15 mouse cellular contexts compared by ENCODE assay signal in genomic region chr9:61319721-61320120, GRCm38 (mm10). TPM values are rescaled to one million over a fixed set of nuclear protein-coding genes. Genes with fewer than 3 reads are reported as not detected.
DNase-seq lines count a peak whose midpoint lies in the region; ATAC-seq and TF ChIP-seq lines count a peak whose summit lies in the region.
"Had no signal": no experiment of that assay in that cellular context is flagged by ENCODE, and none has a peak within 500 bp of the region (broad histone marks: within the 10 kb centered on the region; RNA-seq: fewer than 3 reads in every experiment).

No protein-coding gene starts in this region.

- peaks cover 23% of the 10 kb centered on the region for H3K4me1 ChIP-seq in hindbrain, postnatal 0 days (ENCODE audit: insufficient read depth, low read length)
- peaks cover 42% of the 10 kb centered on the region for H3K4me1 ChIP-seq in hindbrain, embryonic 12.5 days
- H3K4me1 ChIP-seq in neural tube, embryonic 13.5 days (replicated peaks), result peaks cover 70% of the 10 kb centered on the region
- peaks cover 56% of the 10 kb centered on the region for H3K4me1 ChIP-seq in midbrain, embryonic 13.5 days (replicated peaks)

- H3K27ac ChIP-seq in hindbrain, postnatal 0 days, result no peak overlapping the region
- no peak overlapping the region for H3K27ac ChIP-seq in hindbrain, embryonic 12.5 days
- H3K27ac ChIP-seq in neural tube, embryonic 13.5 days (replicated peaks), result peak overlapping the region; percentile 64
- H3K27ac ChIP-seq in midbrain, embryonic 13.5 days, result no peak overlapping the region
- H3K27ac ChIP-seq: limb, embryonic 10.5 days; midbrain, embryonic 10.5 days; stomach, postnatal 0 days had no signal

- no peaks in the 10 kb centered on the region for H3K9me3 ChIP-seq in hindbrain, postnatal 0 days (ENCODE audit: low read length)
- no peaks in the 10 kb centered on the region for H3K9me3 ChIP-seq in hindbrain, embryonic 12.5 days (replicated peaks)
- H3K9me3 ChIP-seq in neural tube, embryonic 13.5 days, result no peaks in the 10 kb centered on the region
- H3K9me3 ChIP-seq in midbrain, embryonic 13.5 days, result no peaks in the 10 kb centered on the region
- H3K9me3 ChIP-seq: limb, embryonic 10.5 days; midbrain, embryonic 10.5 days had no signal

- no peaks in the 10 kb centered on the region for H3K27me3 ChIP-seq in hindbrain, postnatal 0 days (ENCODE audit: insufficient read depth, low read length)
- peaks cover 22% of the 10 kb centered on the region for H3K27me3 ChIP-seq in hindbrain, embryonic 12.5 days
- H3K27me3 ChIP-seq in neural tube, embryonic 13.5 days, result peaks cover 8% of the 10 kb centered on the region; the same call in 1 of the 2 replicates
- H3K27me3 ChIP-seq in midbrain, embryonic 13.5 days, result peaks cover 10% of the 10 kb centered on the region

- no peak overlapping the region for H3K9ac ChIP-seq in hindbrain, postnatal 0 days (replicated peaks; ENCODE audit: low read length)
- H3K9ac ChIP-seq in hindbrain, embryonic 12.5 days, result no peak overlapping the region
- H3K9ac ChIP-seq in neural tube, embryonic 13.5 days, result no peak overlapping the region
- H3K9ac ChIP-seq in midbrain, embryonic 13.5 days (replicated peaks), result no peak overlapping the region

- peak; percentile 87 for DNase-seq in adrenal gland, adult 2 months
- DNase-seq in adrenal gland, adult 18-20 months (ENCODE audit: low spot score in 2 of 2), result no peak
- DNase-seq in hindbrain, postnatal 0 days (ENCODE audit: low spot score), result peak; percentile 51
- DNase-seq in neural tube, embryonic 10.5 days (ENCODE audit: extremely low spot score, low spot score), result no peak
- DNase-seq in urinary bladder, postnatal 4 days (ENCODE audit: low spot score in 2 of 2), result no peak
- DNase-seq: lung, adult 18-20 months; right cerebral cortex, postnatal 25 days had no signal

- H3K4me2 ChIP-seq in hindbrain, postnatal 0 days (ENCODE audit: low read depth, low read length), result no peak overlapping the region
- H3K4me2 ChIP-seq in hindbrain, embryonic 12.5 days (replicated peaks), result no peak overlapping the region
- H3K4me2 ChIP-seq in neural tube, embryonic 13.5 days, result no peak overlapping the region
- no peak overlapping the region for H3K4me2 ChIP-seq in midbrain, embryonic 13.5 days (replicated peaks)

- H3K4me3 ChIP-seq in hindbrain, postnatal 0 days (ENCODE audit: low read length), result no peak overlapping the region
- no peak overlapping the region for H3K4me3 ChIP-seq in hindbrain, embryonic 12.5 days
- H3K4me3 ChIP-seq in neural tube, embryonic 13.5 days, result no peak overlapping the region
- H3K4me3 ChIP-seq in midbrain, embryonic 13.5 days (replicated peaks), result no peak overlapping the region
- H3K4me3 ChIP-seq: erythroblast, embryonic 14.5 days; limb, embryonic 10.5 days; midbrain, embryonic 10.5 days had no signal

- no peaks in the 10 kb centered on the region for H3K36me3 ChIP-seq in hindbrain, postnatal 0 days (ENCODE audit: insufficient read depth, low read length)
- no peaks in the 10 kb centered on the region for H3K36me3 ChIP-seq in hindbrain, embryonic 12.5 days
- H3K36me3 ChIP-seq in neural tube, embryonic 13.5 days, result no peaks in the 10 kb centered on the region
- H3K36me3 ChIP-seq in midbrain, embryonic 13.5 days, result no peaks in the 10 kb centered on the region
- H3K36me3 ChIP-seq: limb, embryonic 10.5 days; midbrain, embryonic 10.5 days had no signal

- ATAC-seq in hindbrain, postnatal 0 days, result no peak
- ATAC-seq in hindbrain, embryonic 12.5 days (ENCODE audit: low FRiP score), result no peak
- ATAC-seq in neural tube, embryonic 13.5 days (ENCODE audit: low read depth), result no peak
- no peak for ATAC-seq in midbrain, embryonic 13.5 days
- ATAC-seq: inflammation-experienced regulatory T-cells, adult 6 months had no signal

- TF ChIP-seq CTCF in hindbrain, postnatal 0 days (IDR thresholded peaks at IDR 0.05; ENCODE audit: low read depth), result no peak

- WGBS in hindbrain, postnatal 0 days, result 39% methylated on average over 6 of the region's 6 CpGs
- WGBS in hindbrain, embryonic 12.5 days, result 52% methylated on average over 6 of the region's 6 CpGs
- WGBS in neural tube, embryonic 13.5 days, result 37% methylated on average over 6 of the region's 6 CpGs
- WGBS in midbrain, embryonic 13.5 days, result 47% methylated on average over 6 of the region's 6 CpGs

RNA-seq across cellular contexts. Expression of gene Tle3, which starts 52.4 kb away (rescaled TPM):
- 100 to 1,000 TPM; 106 to 160 TPM for total RNA-seq in adrenal gland, adult 2 months (2021)
- 193 and 277 TPM in 2 replicates for polyA plus RNA-seq in adrenal gland, adult 2 months (2012; rRNA removed)
- total RNA-seq in adrenal gland, adult 18-20 months (2021), result 100 to 1,000 TPM; 104 to 148 TPM
- 74.1 and 81.3 TPM in 2 replicates for total RNA-seq in hindbrain, postnatal 0 days (2014; rRNA removed)
- polyA plus RNA-seq in hindbrain, postnatal 0 days (2015; fragmentation: Nextera tagmentation; extraction: Ambion mirVana), result 15.5 and 17.7 TPM in 2 replicates
- 56.3 and 59.9 TPM in 2 replicates for polyA plus RNA-seq in hindbrain, embryonic 12.5 days (2016; fragmentation: Nextera tagmentation; extraction: Ambion mirVana)
- 31.1 and 33.7 TPM in 2 replicates for polyA plus RNA-seq in neural tube, embryonic 13.5 days (2015; fragmentation: Nextera tagmentation; extraction: Ambion mirVana)
- 40.7 and 50.8 TPM in 2 replicates for polyA plus RNA-seq in midbrain, embryonic 13.5 days (2015; fragmentation: Nextera tagmentation; extraction: Ambion mirVana)

Comparison
In these comparisons a context has a peak if more than half of its experiments do, and no peak if none do; other contexts are left out.
1. DNase-seq: peak in adrenal gland, adult 2 months (single experiment) and hindbrain, postnatal 0 days (single experiment); none in adrenal gland, adult 18-20 months (0 of 2), neural tube, embryonic 10.5 days (single experiment) and urinary bladder, postnatal 4 days (0 of 2).